Mouse (Mus musculus): ENCODE measurements around the gene Msantd1. TPM values are rescaled to one million over a fixed set of nuclear protein-coding genes. Genes with fewer than 3 reads are reported as not detected.

Gene Msantd1
- polyA plus RNA-seq, 1 experiment, result 1.5 TPM

DNA sequence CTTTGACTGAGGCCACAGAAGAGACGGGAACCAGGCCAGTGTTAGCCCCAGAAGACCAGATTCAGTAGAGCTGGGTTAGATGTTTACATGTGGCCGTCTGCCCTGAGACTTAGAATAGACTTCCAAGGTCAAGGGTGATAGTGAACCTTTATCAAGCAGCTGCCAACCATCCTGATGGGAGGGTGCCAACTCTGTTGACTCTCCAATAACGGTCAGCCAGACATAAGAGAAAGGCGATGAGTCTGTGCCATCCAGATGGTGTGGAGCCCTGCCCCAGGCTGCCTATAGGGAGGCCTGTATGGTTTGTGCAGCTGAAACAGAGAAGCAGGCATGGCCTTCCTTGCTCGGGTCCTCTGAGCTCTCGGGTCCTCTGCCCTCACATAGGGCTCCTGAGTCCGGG is 16.7 kb downstream of the Msantd1 start:
- no peak for DNase-seq (ENCODE audit: low read depth)

DNA sequence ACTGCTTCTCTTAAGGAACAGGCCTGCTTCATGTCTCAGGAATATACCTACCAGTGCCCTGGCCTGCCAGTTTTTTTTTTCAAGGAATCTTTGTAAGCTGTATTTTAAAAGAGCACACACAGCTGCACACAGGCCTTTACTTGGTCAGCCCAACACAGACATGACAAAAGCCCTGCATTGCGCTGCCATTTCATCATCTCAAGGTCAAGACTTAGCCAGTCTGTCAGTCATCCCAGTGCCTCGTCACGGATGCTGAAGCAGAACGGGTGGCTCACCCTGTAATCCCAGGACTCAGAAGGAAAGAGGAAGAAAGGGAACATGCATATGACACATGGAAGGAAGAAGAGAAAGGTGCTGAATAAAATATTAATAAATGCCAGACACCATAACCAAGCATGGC is 19.8 kb downstream of the Msantd1 start:
- no peak for DNase-seq (ENCODE audit: low read depth)

- no peak for DNase-seq (ENCODE audit: low read depth)
Observed at GRCm38 (mm10) chr5:34930151-34930975, 22.6 kb downstream of the Msantd1 start.

DNA sequence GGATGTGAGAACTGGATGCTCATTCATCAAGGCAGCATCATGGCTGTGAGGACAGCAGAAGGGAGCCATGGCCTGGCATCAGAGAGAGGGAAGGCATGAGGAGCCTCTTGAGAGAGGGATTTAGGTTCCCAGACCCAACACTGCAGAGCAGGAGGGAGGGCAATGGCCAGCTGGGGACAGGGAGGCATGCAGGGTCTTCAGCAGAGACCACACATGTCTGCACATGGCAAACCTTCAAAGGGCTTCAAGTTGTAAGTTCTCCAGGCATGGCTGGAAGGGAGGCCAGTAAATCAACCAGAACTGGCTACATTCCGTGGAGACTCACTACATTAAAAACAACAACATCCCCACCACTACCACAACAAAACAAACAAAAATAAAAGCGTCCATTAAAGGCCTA is 23.3 kb downstream of the Msantd1 start:
- no peak for DNase-seq (ENCODE audit: low read depth)

DNA sequence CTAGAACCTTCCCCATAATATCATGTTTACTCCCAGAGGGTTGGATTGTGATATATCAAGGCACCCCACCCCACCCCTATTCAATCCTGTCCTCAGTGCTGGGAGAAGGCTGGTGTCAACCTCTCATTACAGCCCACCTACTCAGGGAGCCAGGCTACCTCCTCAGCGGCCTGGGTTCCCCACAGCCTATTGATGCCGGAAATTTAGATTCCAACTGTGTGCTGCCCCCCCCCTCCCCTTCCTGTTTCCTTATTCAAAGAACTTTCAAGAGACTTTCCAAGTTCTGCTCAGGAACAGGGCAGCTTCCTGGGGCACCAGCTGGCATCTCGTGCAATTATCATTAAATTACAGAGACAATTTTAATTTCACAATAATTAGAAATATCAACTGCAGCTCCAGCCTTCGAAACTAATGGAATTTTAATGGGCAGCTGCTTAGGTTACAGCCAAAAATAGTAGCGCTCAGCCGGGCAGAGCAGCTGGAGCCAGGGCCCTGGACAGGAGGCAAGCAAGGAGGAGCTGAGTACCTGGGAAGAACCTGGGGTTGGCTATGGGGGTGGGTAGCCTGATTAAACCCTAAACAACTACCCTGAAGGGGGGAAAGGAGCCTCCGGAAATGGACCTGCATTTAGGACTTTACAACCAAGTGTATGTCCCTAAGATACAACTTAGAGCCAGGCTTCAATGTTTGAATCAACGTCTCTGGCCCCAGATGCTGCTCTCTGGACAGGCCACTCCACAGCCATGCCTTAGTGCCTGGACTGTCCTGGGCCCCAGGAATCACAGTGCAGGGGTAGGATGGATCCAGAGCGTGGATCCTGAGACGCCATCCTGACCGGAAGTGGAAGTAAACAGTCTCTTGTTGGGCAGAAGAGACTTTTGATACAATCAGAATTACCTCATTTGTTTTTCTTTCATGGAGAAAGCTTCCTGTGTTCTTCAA is 24.0 kb downstream of the Msantd1 start:
- DNase-seq (ENCODE audit: low read depth), result no peak

DNA sequence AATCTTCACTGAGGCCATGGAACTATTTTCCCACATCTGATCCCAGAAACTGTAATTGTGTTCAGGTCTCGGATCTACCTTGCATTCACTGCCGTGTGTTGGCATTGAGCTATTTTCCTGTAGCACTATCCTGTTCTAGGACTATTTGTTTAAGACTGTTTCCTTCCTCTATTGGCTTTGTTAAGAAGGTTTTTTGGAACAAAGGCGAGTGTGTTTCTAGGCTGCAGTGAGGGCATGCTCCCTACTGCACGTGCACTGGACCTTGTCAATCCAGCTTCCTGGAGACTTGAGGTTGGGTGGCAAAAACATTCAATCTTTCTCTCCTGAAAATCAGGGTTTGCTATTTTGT is 24.6 kb downstream of the Msantd1 start:
- no peak for DNase-seq (ENCODE audit: low read depth)

GRCm38 (mm10) chr5:34933461-34933860 is 25.6 kb downstream of the Msantd1 start:
- no peak for DNase-seq (ENCODE audit: low read depth)

GRCm38 (mm10) chr5:34941710-34942470 is 34.1 kb downstream of the Msantd1 start:
- no peak for DNase-seq (ENCODE audit: low read depth)

GRCm38 (mm10) chr5:34943428-34943827 is 35.6 kb downstream of the Msantd1 start:
- DNase-seq (ENCODE audit: low read depth), result no peak

- DNase-seq (ENCODE audit: low read depth), result no peak
Observed at GRCm38 (mm10) chr5:34948861-34949760, 41.3 kb downstream of the Msantd1 start, which contains the start of gene Rgs12. Gene Rgs12 (plus strand): TSS chr5:34949445.

DNA sequence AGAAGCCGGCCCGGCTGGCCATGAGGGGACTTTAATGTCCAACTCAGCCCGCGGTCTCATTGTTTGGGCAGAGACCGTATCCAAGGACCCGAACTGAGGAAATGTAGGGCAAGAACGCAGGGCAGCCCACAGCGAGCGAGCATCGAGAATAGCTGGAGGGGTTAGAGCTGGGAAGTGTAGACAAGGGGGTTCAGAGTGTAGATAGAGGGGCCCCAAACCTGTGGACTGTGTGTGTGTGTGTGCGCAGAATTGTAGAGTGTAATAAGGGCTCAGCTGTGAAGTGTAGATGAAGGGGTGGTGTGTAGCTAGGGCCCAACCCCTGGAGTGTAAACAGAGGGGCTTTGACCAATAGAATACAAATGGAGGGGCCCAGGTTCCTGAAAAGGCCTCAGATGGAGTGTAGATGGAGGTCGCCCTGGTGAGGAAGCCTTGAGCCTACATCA is 42.0 kb downstream of the Msantd1 start:
- no peak for DNase-seq (ENCODE audit: low read depth)

DNA sequence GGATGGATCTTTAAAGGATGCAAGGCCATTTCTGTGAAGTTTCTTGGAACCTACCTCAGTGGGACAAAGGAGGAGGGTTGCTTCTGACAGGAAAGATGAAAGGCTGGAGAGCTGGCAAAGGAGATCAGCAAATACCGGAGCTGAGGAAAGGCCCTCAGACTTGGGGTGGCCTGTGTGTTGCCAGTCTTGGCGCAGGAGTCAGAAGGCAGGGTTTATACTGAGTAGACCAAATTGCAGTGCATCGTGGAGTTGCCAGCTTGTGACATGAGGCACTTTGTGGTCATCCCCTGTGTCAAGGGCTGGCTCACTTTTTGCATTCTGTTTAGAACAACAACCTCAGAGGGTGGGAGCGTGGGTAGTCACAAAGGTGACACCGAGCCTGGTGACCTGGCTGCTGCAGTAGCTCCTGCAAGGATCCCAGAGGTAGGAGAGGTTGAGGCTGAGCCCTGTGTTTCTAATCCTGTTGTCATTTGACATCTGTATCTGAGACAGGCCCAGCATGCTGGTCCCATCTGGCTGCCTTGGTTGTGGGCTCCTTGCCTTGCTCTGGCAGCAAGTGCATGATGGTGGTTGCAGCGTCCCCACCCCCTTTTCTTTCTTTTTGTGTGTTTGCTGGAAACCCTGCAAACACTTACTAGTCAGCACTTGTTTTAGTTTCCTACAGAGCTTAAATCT is 42.8 kb downstream of the Msantd1 start:
- DNase-seq (ENCODE audit: low read depth), result no peak

GRCm38 (mm10) chr5:34951161-34951834 is 43.5 kb downstream of the Msantd1 start:
- DNase-seq (ENCODE audit: low read depth), result no peak

DNA sequence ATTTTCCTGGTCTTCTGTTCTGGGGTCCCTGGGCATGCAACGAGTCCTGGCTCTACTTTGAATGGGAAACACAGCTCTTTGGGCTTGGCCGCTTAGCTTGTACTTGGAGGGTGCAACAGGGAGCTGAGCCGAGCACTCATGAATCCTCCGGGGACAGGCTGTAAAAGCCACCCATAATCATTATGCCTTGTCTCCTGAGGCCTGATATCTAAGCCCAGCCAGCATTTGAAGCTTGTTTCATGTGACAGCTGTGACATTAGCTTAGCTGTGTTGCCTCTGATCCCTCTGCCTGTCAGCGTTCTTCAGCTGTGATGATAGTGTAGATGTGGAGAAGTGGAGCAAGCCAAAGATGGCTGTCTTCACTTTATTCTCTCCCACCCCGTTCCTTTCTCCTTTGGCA is 46.7 kb downstream of the Msantd1 start:
- DNase-seq (ENCODE audit: low read depth), result no peak

DNA sequence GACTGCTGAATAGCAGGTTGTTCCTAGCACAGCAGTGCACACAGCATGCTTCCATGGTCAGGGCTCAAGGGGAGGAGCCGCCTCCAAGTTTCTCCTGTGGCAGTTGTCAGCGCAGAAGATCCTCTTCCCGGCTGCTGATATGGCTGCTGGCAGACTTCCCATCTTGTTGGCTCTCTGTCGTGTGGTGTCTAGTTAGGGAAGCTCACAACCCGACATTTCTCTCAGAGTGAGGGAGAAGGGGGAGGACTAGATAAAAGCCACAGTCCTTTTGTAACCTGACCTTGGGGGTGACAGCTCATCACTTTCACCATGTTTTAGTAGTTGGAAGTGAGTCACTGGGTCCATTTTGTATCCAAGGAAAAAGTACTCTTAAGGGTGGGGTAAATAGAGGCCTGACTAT is 47.8 kb downstream of the Msantd1 start:
- DNase-seq (ENCODE audit: low read depth), result no peak

GRCm38 (mm10) chr5:34956151-34956550 is 48.3 kb downstream of the Msantd1 start:
- DNase-seq (ENCODE audit: low read depth), result no peak

GRCm38 (mm10) chr5:34957015-34957414 is 49.2 kb downstream of the Msantd1 start:
- no peak for DNase-seq (ENCODE audit: low read depth)

- DNase-seq (ENCODE audit: low read depth), result no peak
Observed at GRCm38 (mm10) chr5:34960021-34960420, 52.2 kb downstream of the Msantd1 start.

DNA sequence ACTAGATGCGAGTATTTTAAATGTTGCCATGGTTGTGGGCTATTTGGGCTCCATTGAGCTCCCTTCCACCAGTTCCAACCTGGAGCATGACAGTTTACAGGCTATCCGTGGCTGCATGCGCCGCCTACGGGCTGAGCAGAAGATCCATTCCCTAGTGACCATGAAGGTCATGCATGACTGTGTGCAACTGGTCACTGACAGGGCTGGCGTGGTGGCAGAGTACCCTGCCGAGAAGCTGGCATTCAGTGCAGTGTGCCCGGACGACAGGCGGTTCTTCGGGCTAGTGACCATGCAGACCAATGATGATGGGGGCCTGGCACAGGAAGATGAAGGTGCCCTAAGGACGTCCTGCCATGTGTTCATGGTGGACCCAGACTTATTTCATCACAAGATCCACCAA is 57.7 kb downstream of the Msantd1 start:
- DNase-seq (ENCODE audit: low read depth), result no peak

- no peak for DNase-seq (ENCODE audit: low read depth)
Observed at GRCm38 (mm10) chr5:34968386-34968785, 60.6 kb downstream of the Msantd1 start.

Measured in gonadal fat pad, adult 2 months (tissue).